ENCODE assay signal across 12 mouse cellular contexts in the genomic region with DNA sequence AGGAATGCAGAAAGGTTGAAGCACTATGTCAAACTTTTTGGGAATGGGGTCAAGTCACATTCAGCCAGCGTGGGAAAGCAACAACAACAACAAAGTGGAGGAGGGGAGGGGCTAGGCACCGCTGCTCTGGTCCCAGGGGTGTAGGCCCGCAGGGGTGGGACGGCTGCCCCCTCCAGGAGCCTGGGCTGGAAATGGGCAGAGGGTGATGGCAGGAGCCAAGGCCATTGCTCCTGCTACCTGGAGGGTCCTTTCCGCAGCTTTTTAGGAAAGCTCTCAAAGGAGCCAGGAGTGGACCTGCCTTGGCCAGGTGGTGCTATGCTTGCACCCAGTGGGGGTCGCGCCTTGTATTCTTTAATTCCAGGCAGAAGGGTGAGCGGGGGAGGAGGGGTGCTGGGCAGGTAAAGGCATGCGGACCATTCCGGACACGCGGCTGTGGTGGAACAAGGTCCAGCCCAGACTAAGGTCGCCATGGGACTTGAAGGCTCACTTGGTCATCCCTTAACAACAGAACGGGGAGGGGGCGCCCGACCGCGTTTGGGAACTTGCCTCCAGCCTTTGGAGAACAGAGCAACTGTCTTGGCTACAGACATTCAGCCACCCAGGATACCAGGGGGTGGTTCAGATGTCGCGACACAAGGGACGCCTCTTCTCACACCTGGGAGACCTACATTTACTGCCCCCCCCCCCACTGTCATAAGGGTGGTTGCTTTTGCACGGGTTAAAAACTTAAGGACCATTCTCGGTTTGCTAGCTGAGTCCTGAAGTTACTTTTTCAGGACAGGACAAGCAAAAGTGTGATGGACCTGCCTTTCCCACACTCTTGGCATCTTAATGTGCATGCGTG. TPM values are rescaled to one million over a fixed set of nuclear protein-coding genes. Genes with fewer than 3 reads are reported as not detected.
A peak's percentile ranks its signal among the peaks of the same experiment; 100 is the strongest.
DNase-seq lines count a peak whose midpoint lies in the region; ATAC-seq lines count a peak whose summit lies in the region.
"Had no signal": no experiment of that assay in that cellular context is flagged by ENCODE, and none has a peak within 500 bp of the region (broad histone marks: within the 10 kb centered on the region; RNA-seq: fewer than 3 reads in every experiment).

No protein-coding gene starts in this region.

- peaks cover 40% of the 10 kb centered on the region for H3K27me3 ChIP-seq in heart, embryonic 16.5 days (ENCODE audit: control insufficient read depth, insufficient read depth, low read length)
- peaks cover 58% of the 10 kb centered on the region for H3K27me3 ChIP-seq in embryonic facial prominence, embryonic 10.5 days (replicated peaks; ENCODE audit: low read depth, poor library complexity, severe bottlenecking)
- H3K27me3 ChIP-seq in hindbrain, embryonic 13.5 days, result peaks cover 55% of the 10 kb centered on the region
- H3K27me3 ChIP-seq in midbrain, embryonic 16.5 days (ENCODE audit: control insufficient read depth, insufficient read depth, low read depth, low read length), result peaks cover 43% of the 10 kb centered on the region

- no peak for DNase-seq in heart, adult 18-20 months
- peak; percentile 35 for DNase-seq in embryonic facial prominence, embryonic 10.5 days (ENCODE audit: low spot score)
- no peak for DNase-seq in gastrocnemius, postnatal 25 days
- no peak for DNase-seq in gastrocnemius, postnatal 4 days (ENCODE audit: low spot score in 2 of 2)
- no peak for DNase-seq in spleen, postnatal 36 days (ENCODE audit: low spot score in 2 of 2)
- DNase-seq: cerebellum, adult 9-10 months had no signal

- H3K4me2 ChIP-seq in heart, embryonic 16.5 days (ENCODE audit: low read depth, low read length), result peak overlapping the region; percentile 92
- H3K4me2 ChIP-seq in hindbrain, embryonic 13.5 days, result peak overlapping the region; percentile 62
- H3K4me2 ChIP-seq in midbrain, embryonic 16.5 days (ENCODE audit: low read length), result peak overlapping the region; percentile 77

- H3K9ac ChIP-seq in heart, embryonic 16.5 days (ENCODE audit: low read length), result no peak overlapping the region
- H3K9ac ChIP-seq in hindbrain, embryonic 13.5 days, result no peak overlapping the region
- no peak overlapping the region for H3K9ac ChIP-seq in midbrain, embryonic 16.5 days (ENCODE audit: low read depth, low read length)

- 2% methylated on average over 24 of the region's 24 CpGs for WGBS in heart, embryonic 16.5 days
- WGBS in embryonic facial prominence, embryonic 10.5 days, result 3% methylated on average over 24 of the region's 24 CpGs
- WGBS in hindbrain, embryonic 13.5 days, result under 1% methylated on average over 23 of the region's 24 CpGs
- 1% methylated on average over 23 of the region's 24 CpGs for WGBS in midbrain, embryonic 16.5 days

- H3K4me1 ChIP-seq in heart, embryonic 16.5 days (ENCODE audit: control insufficient read depth, insufficient read depth, low read length), result peaks cover 8% of the 10 kb centered on the region; the same call in 1 of the 2 replicates
- peaks cover 37% of the 10 kb centered on the region for H3K4me1 ChIP-seq in embryonic facial prominence, embryonic 10.5 days
- peaks cover 28% of the 10 kb centered on the region for H3K4me1 ChIP-seq in hindbrain, embryonic 13.5 days (replicated peaks)
- peaks cover 11% of the 10 kb centered on the region for H3K4me1 ChIP-seq in midbrain, embryonic 16.5 days (ENCODE audit: control insufficient read depth, insufficient read depth, low read length)

- H3K36me3 ChIP-seq in heart, embryonic 16.5 days (ENCODE audit: control insufficient read depth, insufficient read depth), result no peaks in the 10 kb centered on the region
- H3K36me3 ChIP-seq in embryonic facial prominence, embryonic 10.5 days (replicated peaks), result no peaks in the 10 kb centered on the region
- no peaks in the 10 kb centered on the region for H3K36me3 ChIP-seq in hindbrain, embryonic 13.5 days
- no peaks in the 10 kb centered on the region for H3K36me3 ChIP-seq in midbrain, embryonic 16.5 days (ENCODE audit: control insufficient read depth, insufficient read depth, low read length)

- no peak overlapping the region for H3K27ac ChIP-seq in heart, embryonic 16.5 days (ENCODE audit: low read length)
- H3K27ac ChIP-seq in embryonic facial prominence, embryonic 10.5 days (replicated peaks), result no peak overlapping the region
- H3K27ac ChIP-seq in hindbrain, embryonic 13.5 days, result no peak overlapping the region
- no peak overlapping the region for H3K27ac ChIP-seq in midbrain, embryonic 16.5 days (ENCODE audit: low read length)

- no peaks in the 10 kb centered on the region for H3K9me3 ChIP-seq in heart, embryonic 16.5 days (replicated peaks; ENCODE audit: control insufficient read depth, low read length)
- H3K9me3 ChIP-seq in embryonic facial prominence, embryonic 10.5 days, result no peaks in the 10 kb centered on the region
- no peaks in the 10 kb centered on the region for H3K9me3 ChIP-seq in hindbrain, embryonic 13.5 days
- H3K9me3 ChIP-seq in midbrain, embryonic 16.5 days (replicated peaks; ENCODE audit: control insufficient read depth, low read length, poor library complexity, severe bottlenecking), result no peaks in the 10 kb centered on the region

- peak overlapping the region; percentile 35 for H3K4me3 ChIP-seq in heart, embryonic 16.5 days (ENCODE audit: low read length)
- H3K4me3 ChIP-seq in embryonic facial prominence, embryonic 10.5 days, result peak overlapping the region; percentile 58
- H3K4me3 ChIP-seq in hindbrain, embryonic 13.5 days, result peak overlapping the region; percentile 35
- peak overlapping the region; percentile 38 for H3K4me3 ChIP-seq in midbrain, embryonic 16.5 days (ENCODE audit: low read depth, low read length)

- no peak for ATAC-seq in heart, embryonic 16.5 days (replicated peaks; ENCODE audit: extremely low read depth, insufficient read depth, low FRiP score)
- peak; percentile 57; the same call in 1 of the 2 replicates for ATAC-seq in hindbrain, embryonic 13.5 days (ENCODE audit: low FRiP score)
- 0 out of 2 replicates have a peak, but pooled peaks have one; percentile 25 for ATAC-seq in midbrain, embryonic 16.5 days

RNA-seq across cellular contexts. Expression of gene Gm5800, which starts 22.4 kb away (rescaled TPM):
- not detected in 2 replicates for polyA plus RNA-seq in heart, embryonic 16.5 days (2015; fragmentation: Nextera tagmentation; extraction: Ambion mirVana)
- not detected for total RNA-seq in heart, adult 18-20 months (2021)
- not detected in 2 replicates for polyA plus RNA-seq in embryonic facial prominence, embryonic 10.5 days (2016; fragmentation: Nextera tagmentation; extraction: Ambion mirVana)
- polyA plus RNA-seq in hindbrain, embryonic 13.5 days (2015; fragmentation: Nextera tagmentation; extraction: Ambion mirVana), result not detected in 2 replicates
- polyA plus RNA-seq in midbrain, embryonic 16.5 days (2015; fragmentation: Nextera tagmentation; extraction: Ambion mirVana), result not detected in 2 replicates
- total RNA-seq in gastrocnemius, postnatal 25 days (2021), result not detected
- not detected for total RNA-seq in gastrocnemius, postnatal 4 days (2021)
- total RNA-seq: adrenal gland, adult 18-20 months; hematopoietic stem cell, adult 5-6 weeks; left cerebral cortex, adult 8-10 months had no signal

RNA-seq across cellular contexts. Expression of gene Ang4, which starts 34.0 kb away (rescaled TPM):
- 0.28 TPM in 1 of 2 replicates, not detected in the other for polyA plus RNA-seq in heart, embryonic 16.5 days (2015; fragmentation: Nextera tagmentation; extraction: Ambion mirVana)
- not detected for total RNA-seq in heart, adult 18-20 months (2021)
- polyA plus RNA-seq in embryonic facial prominence, embryonic 10.5 days (2016; fragmentation: Nextera tagmentation; extraction: Ambion mirVana), result not detected in 2 replicates
- polyA plus RNA-seq in hindbrain, embryonic 13.5 days (2015; fragmentation: Nextera tagmentation; extraction: Ambion mirVana), result not detected in 2 replicates
- polyA plus RNA-seq in midbrain, embryonic 16.5 days (2015; fragmentation: Nextera tagmentation; extraction: Ambion mirVana), result not detected in 2 replicates
- total RNA-seq in gastrocnemius, postnatal 25 days (2021), result not detected
- not detected for total RNA-seq in gastrocnemius, postnatal 4 days (2021)
- total RNA-seq: adrenal gland, adult 18-20 months; hematopoietic stem cell, adult 5-6 weeks; left cerebral cortex, adult 8-10 months had no signal

RNA-seq across cellular contexts. Expression of gene Gm17079, which starts 44.1 kb away (rescaled TPM):
- polyA plus RNA-seq in heart, embryonic 16.5 days (2015; fragmentation: Nextera tagmentation; extraction: Ambion mirVana), result not detected in 2 replicates
- not detected for total RNA-seq in heart, adult 18-20 months (2021)
- not detected in 2 replicates for polyA plus RNA-seq in embryonic facial prominence, embryonic 10.5 days (2016; fragmentation: Nextera tagmentation; extraction: Ambion mirVana)
- polyA plus RNA-seq in hindbrain, embryonic 13.5 days (2015; fragmentation: Nextera tagmentation; extraction: Ambion mirVana), result not detected in 2 replicates
- not detected in 2 replicates for polyA plus RNA-seq in midbrain, embryonic 16.5 days (2015; fragmentation: Nextera tagmentation; extraction: Ambion mirVana)
- total RNA-seq in gastrocnemius, postnatal 25 days (2021), result not detected
- not detected for total RNA-seq in gastrocnemius, postnatal 4 days (2021)
- total RNA-seq: adrenal gland, adult 18-20 months; hematopoietic stem cell, adult 5-6 weeks; left cerebral cortex, adult 8-10 months had no signal
